Mouse (Mus musculus) liver, adult 10 weeks (tissue): ENCODE data around the gene Slc4a10. TPM values are rescaled to one million over a fixed set of nuclear protein-coding genes. Genes with fewer than 3 reads are reported as not detected.

ENCODE experiments used
- polyA plus RNA-seq: library from polyadenylated mRNA; stranded (reverse); fragments of 350-450 nt; fragmentation: Illumina TruSeq; extraction: RNeasy Lipid Tissue Mini Kit (QIAGEN cat#74804); gene quantifications from one replicate; pipeline ENCODE4 v1.2.3, GENCODE M21; 2014; ENCODE audit warnings: low read depth, low replicate concordance

Gene Slc4a10
- polyA plus RNA-seq: not detected

GRCm38 (mm10) chr2:62046421-62046845 lies at the start of gene Slc4a10:
TSS of gene Slc4a10 (plus strand) at chr2:62046462.

Other genes starting within 250 kb of the Slc4a10 start
- gene Tbr1, start 243.5 kb upstream of the Slc4a10 start, polyA plus RNA-seq: not detected